Mouse (Mus musculus) urinary bladder, postnatal 25 days (tissue): ENCODE results near the gene Pramef17.
"Not testable (repeated sequence)": the region's sequence is repeated elsewhere in the genome, so short reads cannot be mapped to it uniquely, and the experiment has no call there.

ENCODE experiments used
- DNase-seq: peaks from one replicate; pipeline ENCODE4 v3.0.0; 2022; ENCODE audit warnings: low spot score

The Pramef17 gene

DNA sequence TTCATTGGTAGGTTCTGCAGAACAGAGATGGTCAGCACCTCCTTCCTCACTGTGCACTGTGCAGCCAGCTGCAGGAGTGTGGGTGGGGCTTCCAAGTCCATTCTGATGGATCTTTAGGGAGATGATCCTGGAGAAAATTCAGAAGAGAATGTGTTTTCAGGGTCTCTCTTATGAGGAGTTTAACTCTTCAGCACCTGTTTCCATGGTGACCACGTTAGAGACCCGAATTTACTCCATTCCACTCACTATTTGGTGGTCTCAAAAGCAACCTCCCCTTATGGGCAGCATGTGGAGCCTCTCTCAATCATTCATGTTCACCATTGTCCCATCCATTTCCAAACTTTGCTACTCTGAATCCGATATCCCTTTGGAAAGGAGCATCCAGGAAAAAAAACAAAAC, at the start of gene Pramef17:
Gene Pramef17, minus strand, starts transcription at position 101 of the 400 bp plus-strand sequence.
- not testable (repeated sequence) for DNase-seq

GRCm38 (mm10) chr4:143988126-143988525, 6.0 kb downstream of the Pramef17 start:
- peak; percentile 61 for DNase-seq

- peak; percentile 45 for DNase-seq
Observed at GRCm38 (mm10) chr4:143987475-143987941, 6.7 kb downstream of the Pramef17 start.

GRCm38 (mm10) chr4:143985733-143986132, 8.4 kb downstream of the Pramef17 start:
- DNase-seq, result peak; percentile 31

DNA sequence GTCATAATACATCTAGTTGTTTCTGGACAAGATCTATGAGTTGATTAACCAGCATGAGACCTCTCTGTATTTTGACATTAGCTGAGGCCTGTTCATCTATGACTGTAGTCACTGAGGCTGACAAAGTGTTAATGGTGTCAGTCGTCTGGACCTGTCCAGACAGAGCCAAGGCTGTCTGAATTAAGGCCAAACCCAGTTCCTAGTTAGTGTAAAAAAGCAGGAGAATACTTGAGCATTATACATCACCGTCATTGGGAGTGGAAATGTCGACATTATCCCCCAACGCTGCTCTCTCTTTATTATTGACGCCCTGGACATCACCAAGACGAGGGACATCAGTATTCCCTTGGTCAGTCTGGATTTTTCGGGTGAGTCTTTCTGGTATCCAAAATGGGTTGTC, 9.0 kb downstream of the Pramef17 start:
- DNase-seq, result peak; percentile 12

DNA sequence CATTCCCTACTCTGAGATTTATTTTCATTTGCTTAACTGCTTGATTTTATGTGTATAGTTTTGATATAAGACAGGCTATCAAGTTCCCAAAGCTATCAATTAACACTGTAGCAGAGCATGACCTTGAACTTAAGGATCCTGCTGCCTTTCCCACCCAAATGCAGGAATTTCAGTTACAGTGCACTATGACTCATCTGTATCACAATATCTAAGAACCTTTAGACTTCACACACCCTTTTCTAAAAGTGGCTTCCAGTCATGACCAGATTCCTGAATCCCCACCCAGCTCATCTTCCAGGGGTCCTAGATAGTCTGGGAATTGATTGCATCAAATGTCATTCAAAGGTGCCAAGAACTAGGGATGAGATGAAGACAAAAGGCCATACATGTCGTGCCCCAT, 10.7 kb downstream of the Pramef17 start:
- not testable (repeated sequence) for DNase-seq

DNA sequence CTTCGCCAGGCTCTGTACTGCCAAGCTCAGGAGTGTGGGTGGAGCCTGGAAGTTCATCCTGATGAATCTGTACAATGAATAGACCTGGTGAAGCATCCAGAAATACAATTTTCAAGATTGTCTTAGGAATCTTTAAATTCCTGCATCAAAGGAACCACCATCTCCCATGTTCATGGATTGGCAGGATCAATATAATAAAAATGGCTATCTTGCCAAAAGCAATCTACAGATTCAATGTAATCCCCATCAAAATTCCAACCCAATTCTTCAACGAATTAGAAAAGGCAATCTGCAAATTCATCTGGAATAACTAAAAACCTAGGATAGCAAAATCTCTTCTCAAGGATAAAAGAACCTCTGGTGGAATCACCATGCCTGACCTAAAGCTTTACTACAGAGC, 27.3 kb downstream of the Pramef17 start, which contains the start of gene Gm13101:
Gene Gm13101, minus strand, starts transcription at position 101 of the 400 bp plus-strand sequence.
- not testable (repeated sequence) for DNase-seq

DNA sequence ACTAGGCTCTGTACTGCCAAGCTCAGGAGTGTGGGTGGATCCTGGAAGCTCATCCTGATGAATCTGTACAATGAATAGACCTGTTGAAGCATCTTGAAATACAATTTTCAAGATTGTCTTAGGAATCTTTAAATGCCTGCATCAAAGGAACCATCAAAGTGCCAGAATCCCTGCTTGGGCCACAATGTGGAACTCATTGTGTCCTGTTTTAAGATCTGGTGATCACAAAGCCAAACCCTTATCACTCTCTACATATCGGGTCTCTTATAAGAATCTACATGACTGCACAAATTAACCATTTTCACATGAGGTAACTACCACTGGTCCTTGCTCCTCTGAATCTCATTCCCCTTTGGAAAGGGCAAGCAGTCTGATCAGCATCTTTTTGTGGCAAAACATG, 43.3 kb downstream of the Pramef17 start, which contains the start of gene Pramef25:
Gene Pramef25, minus strand, starts transcription at position 101 of the 400 bp plus-strand sequence.
- DNase-seq, result not testable (repeated sequence)
